Mouse (Mus musculus) layer of hippocampus, adult 2 months (tissue): ENCODE results near the gene Fkbp15. TPM values are rescaled to one million over a fixed set of nuclear protein-coding genes. Genes with fewer than 3 reads are reported as not detected.

Source experiments
- DNase-seq, 2 experiments: peaks; one replicate each; pipeline ENCODE4 v3.0.0; 2022; ENCODE audit warnings: low spot score in 2 of 2
- H3K27ac ChIP-seq: fragments of 200-600 bp; 2 replicates; pipeline ENCODE4 v1.8.1; 2022
- H3K4me3 ChIP-seq: fragments of 200-600 bp; 2 replicates; pipeline ENCODE4 v1.8.1; 2022; ENCODE audit warnings: mild to moderate bottlenecking
- CTCF ChIP-seq: fragments of 200-600 bp; conservative IDR thresholded peaks from 2 replicates; pipeline ENCODE4 v1.8.1; 2022; ENCODE audit warnings: antibody characterized with exemption, mild to moderate bottlenecking, moderate library complexity
- total RNA-seq, 2 experiments: library from RNA; stranded (reverse); gene quantifications; 2 replicates each; pipeline ENCODE4 v1.2.3; 2021

Fkbp15 gene
- total RNA-seq, 2 experiments from 2014 or later: 41.1 to 43.4 TPM

- no peak overlapping the region for H3K27ac ChIP-seq
- DNase-seq: peak in 1 of 2 experiments; percentile 32
- no peak overlapping the region for H3K4me3 ChIP-seq
- TF ChIP-seq CTCF: no peak
Observed at GRCm38 (mm10) chr4:62385439-62385838, 25.1 kb upstream of the Fkbp15 start.

DNA sequence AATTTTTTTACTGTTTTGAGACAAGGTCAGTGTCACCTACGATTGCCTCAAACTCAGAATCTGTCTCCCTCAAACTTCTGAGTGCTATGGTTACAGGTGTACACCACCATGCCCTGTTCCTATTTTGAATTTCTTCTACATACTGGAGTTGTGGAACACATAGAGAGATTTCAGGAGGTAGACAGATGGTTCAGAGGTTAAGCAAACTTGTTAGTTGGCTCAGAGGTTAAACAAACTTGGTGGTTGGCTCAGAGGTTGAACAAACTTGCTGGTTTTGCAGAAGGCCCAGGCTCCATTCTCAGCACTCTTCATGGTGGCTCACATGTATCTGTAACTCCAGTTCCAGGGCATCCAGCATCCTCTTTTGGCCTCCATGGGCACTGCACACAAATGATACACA, 23.8 kb upstream of the Fkbp15 start:
- TF ChIP-seq CTCF: no peak
- H3K27ac ChIP-seq: no peak overlapping the region
- no peak for DNase-seq
- H3K4me3 ChIP-seq: no peak overlapping the region

DNA sequence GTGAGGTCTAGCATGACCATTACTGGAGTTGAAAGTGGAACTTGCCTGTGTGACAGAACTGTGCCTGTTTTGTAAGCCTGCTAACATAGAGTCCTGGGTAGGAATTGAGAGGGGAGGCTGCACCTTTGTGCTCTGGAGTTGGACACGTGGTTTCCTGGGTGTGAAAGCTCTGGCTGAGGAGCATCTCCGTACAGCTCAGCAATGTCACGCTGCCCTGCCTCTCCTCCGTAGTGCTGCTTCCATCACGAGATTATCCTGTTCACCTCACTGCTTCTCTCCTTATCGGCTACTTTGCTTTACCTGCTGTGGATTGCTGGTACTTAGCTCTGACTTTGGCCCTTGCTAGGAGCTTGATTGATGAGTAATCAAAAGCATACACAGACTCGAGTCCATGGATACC, 23.4 kb upstream of the Fkbp15 start:
- no peak overlapping the region for H3K27ac ChIP-seq
- TF ChIP-seq CTCF: no peak
- no peak overlapping the region for H3K4me3 ChIP-seq
- no peak for DNase-seq

DNA sequence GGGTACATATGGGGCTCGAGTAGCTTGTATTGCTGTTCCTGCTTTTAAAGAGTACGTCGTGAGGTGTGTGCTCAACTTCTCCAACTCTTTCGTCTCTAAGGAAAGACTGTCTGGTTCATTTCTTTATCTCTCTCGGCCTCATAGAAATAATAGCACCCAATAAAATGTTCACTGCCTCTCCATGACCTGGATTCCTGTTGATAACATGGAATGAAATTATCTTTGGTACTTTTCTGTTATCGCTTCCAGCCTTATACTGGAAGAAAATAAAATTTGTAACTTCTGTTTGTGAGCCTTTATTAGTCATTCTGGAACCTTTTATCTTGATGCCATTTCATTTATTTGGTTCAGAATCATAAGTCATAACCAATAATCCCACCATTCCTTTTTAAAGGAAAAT, 22.9 kb upstream of the Fkbp15 start:
- TF ChIP-seq CTCF: no peak
- no peak for DNase-seq
- H3K4me3 ChIP-seq: no peak overlapping the region

GRCm38 (mm10) chr4:62379724-62380381, 19.5 kb upstream of the Fkbp15 start:
- no peak for DNase-seq
- Histone ChIP-seq H3K27ac (no peak overlapping the region), H3K4me3 (no peak overlapping the region)
- no peak for TF ChIP-seq CTCF

More for the DNA sequence above, 22.9 kb upstream of the Fkbp15 start:
- H3K27ac ChIP-seq: no peak overlapping the region

- no peak for TF ChIP-seq CTCF
- DNase-seq: no peak
- no peak overlapping the region for H3K27ac ChIP-seq
- H3K4me3 ChIP-seq: no peak overlapping the region
Observed at GRCm38 (mm10) chr4:62376123-62376522, 15.8 kb upstream of the Fkbp15 start.

DNA sequence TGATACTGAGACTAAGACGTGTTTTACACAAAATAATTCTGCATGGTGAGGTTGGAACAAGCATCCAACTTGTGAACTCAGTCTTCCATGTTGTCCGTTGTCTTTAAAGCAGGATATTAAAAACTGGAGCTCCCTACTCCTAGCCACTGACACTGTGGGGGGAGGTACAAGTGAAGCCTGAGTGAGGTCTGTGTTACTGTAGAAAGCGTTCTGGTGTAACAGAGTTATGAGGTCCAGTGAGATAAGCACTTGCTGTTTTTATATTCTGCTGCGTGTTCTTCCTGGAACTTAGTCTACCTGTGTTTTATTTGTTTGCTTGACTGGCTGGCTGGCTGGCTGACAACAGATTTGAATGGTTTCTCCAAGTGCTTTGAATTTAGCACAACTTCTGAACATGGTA, 14.0 kb upstream of the Fkbp15 start:
- no peak overlapping the region for H3K27ac ChIP-seq
- DNase-seq: no peak
- TF ChIP-seq CTCF: no peak
- H3K4me3 ChIP-seq: no peak overlapping the region

DNA sequence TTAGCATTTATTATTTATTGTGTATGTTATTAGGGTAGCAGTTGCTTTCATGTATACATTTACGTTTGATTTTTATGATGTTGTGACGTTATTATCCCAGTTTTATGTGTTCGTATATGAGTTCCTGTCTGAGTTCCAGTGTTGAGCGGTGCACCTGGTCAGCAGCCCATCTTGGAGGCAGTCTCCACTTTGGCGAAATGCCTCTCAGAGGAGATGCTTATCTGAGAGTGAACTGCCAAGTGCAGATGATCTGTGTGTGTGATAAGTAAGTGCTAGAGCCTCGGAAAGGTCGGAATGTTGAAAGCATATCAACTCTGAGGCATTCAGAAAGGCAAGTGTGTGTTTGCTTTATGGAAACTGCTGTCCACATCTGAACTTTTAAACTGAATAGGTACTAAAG, 13.3 kb upstream of the Fkbp15 start:
- Histone ChIP-seq H3K27ac (no peak overlapping the region), H3K4me3 (no peak overlapping the region)
- DNase-seq: no peak
- no peak for TF ChIP-seq CTCF

- DNase-seq: no peak
- no peak for TF ChIP-seq CTCF
- Histone ChIP-seq H3K27ac (no peak overlapping the region), H3K4me3 (no peak overlapping the region)
Observed at GRCm38 (mm10) chr4:62372818-62373520, 12.6 kb upstream of the Fkbp15 start.

DNA sequence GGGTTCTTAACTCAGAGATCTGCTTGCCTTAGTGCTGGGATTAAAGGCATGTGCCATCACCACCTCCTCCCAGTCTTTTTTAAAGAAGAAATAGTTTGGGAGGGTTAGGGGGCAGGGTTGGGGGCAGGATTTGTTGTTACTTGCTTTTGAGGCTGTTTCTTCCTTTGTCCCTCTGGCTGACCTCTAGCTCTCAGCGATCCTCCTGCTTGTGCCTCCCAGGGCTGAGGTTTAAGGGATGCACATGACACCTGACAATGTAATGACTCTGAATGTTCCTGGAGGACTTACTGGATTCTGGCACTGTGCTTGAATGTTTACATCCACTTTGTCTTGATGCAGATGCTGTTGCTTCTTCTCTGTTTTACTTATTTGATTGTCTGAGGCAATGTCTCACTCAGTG, 12.1 kb upstream of the Fkbp15 start:
- no peak overlapping the region for H3K4me3 ChIP-seq
- no peak overlapping the region for H3K27ac ChIP-seq
- no peak for TF ChIP-seq CTCF
- DNase-seq: no peak

GRCm38 (mm10) chr4:62369091-62369490, 8.7 kb upstream of the Fkbp15 start:
- no peak overlapping the region for H3K27ac ChIP-seq
- no peak overlapping the region for H3K4me3 ChIP-seq
- no peak for DNase-seq
- TF ChIP-seq CTCF: no peak

DNA sequence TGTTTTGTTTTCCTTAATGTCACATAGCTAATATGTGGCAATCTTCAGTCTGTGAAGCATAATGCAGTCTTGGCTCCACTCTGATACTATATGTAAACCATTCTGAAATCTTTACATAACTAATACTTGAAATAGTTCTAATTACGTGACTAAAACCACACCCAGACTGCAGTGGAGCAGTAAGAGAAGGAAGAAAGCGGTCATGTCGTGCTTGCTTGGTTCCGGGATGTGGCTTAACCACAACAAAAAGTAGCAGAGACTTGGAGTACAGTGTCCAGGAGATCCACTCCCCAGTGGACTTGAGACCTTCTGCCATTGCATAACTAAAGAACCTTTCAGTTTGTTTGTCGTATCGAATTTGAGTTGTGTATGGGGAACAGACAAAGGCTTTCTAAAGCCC, 7.2 kb upstream of the Fkbp15 start:
- no peak for DNase-seq
- Histone ChIP-seq H3K4me3 (no peak overlapping the region), H3K27ac (0 out of 2 replicates have a peak overlapping the region, but pooled peaks have one; percentile 4)
- no peak for TF ChIP-seq CTCF

DNA sequence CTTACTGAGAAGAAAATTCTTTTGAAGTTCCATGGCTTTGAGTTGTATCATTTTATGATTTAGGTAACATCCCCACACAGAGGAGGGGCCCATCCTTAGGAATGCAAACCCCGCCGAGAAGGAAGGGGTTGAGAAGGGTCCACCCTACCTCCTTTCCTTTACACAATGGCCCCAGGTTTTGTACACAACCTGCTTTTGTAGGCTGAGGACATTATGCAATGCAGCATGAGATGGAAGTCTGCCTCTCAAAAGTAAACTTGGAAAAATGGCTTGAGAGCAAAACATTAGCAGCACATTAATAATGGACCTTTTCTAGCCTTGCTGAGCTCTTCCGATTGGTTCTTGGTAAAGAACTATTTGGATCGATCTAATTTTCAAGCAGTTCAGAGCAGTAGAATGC, 5.9 kb upstream of the Fkbp15 start:
- H3K27ac ChIP-seq: no peak overlapping the region
- no peak for TF ChIP-seq CTCF

DNA sequence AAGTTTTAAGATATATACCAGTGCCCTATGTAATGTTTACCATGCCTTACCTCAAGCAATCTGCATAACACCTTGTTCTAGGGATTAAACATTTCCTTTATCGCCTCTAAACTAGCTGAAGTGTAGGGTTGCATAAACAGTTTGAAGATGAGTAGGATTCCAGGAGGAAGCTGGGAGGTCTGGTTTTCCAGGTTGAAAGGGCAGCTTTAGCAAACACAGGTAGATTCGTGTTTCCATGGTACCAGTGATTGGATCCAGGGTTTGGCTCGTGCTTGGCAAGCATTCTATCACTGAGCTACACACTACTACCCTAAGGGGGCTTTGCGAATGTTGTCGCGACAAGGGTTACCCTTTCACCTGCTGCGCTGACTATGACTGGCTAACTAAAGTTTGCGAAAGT, 4.0 kb upstream of the Fkbp15 start:
- Histone ChIP-seq H3K27ac (no peak overlapping the region), H3K4me3 (no peak overlapping the region)
- TF ChIP-seq CTCF: no peak
- DNase-seq: no peak

More for the DNA sequence above, 5.9 kb upstream of the Fkbp15 start:
- no peak for DNase-seq
- H3K4me3 ChIP-seq: no peak overlapping the region
